Mouse (Mus musculus) midbrain, embryonic 12.5 days (tissue): Measurements from ENCODE around the gene Ttc13. TPM values are rescaled to one million over a fixed set of nuclear protein-coding genes. Genes with fewer than 3 reads are reported as not detected.

Experiments used
- polyA plus RNA-seq: library from polyadenylated mRNA; unstranded; fragments of >200 nt; fragmentation: Nextera tagmentation; extraction: Ambion mirVana; gene quantifications from 2 replicates; pipeline ENCODE4 v1.2.1, GENCODE M21; 2016

Ttc13 gene
- polyA plus RNA-seq, 1 experiment from 2014 or later: 66.6 TPM

Other genes starting within 250 kb of the Ttc13 start
- 46.6 and 48.0 TPM in 2 replicates for gene Cog2, start 201.2 kb downstream of the Ttc13 start, polyA plus RNA-seq
- 0.09 TPM in 1 of 2 replicates, not detected in the other for gene Agt, start 152.3 kb downstream of the Ttc13 start, polyA plus RNA-seq
- gene Capn9, start 145.9 kb downstream of the Ttc13 start, polyA plus RNA-seq: 0.13 TPM in 1 of 2 replicates, not detected in the other
- gene 2310022B05Rik, start 58.6 kb downstream of the Ttc13 start, polyA plus RNA-seq: 22.3 and 23.5 TPM in 2 replicates
- 36.2 and 38.3 TPM in 2 replicates for gene Arv1, start 156 bp upstream of the Ttc13 start, polyA plus RNA-seq
- 0.63 and 1.1 TPM in 2 replicates for gene Fam89a, start 29.8 kb upstream of the Ttc13 start, polyA plus RNA-seq
- 7.4 and 9.4 TPM in 2 replicates for gene Trim67, start 71.1 kb upstream of the Ttc13 start, polyA plus RNA-seq
- gene Gnpat, start 141.1 kb upstream of the Ttc13 start, polyA plus RNA-seq: 126 and 130 TPM in 2 replicates
- 45.4 and 47.4 TPM in 2 replicates for gene 2810004N23Rik, start 141.1 kb upstream of the Ttc13 start, polyA plus RNA-seq
- 15.4 and 18.1 TPM in 2 replicates for gene Exoc8, start 175.7 kb upstream of the Ttc13 start, polyA plus RNA-seq
- 17.4 and 17.8 TPM in 2 replicates for gene Sprtn, start 175.9 kb upstream of the Ttc13 start, polyA plus RNA-seq
- gene Egln1, start 227.3 kb upstream of the Ttc13 start, polyA plus RNA-seq: 17.3 and 17.8 TPM in 2 replicates